Mouse (Mus musculus): ENCODE data around the gene Pomt1.
"Not testable (repeated sequence)": the region's sequence is repeated elsewhere in the genome, so short reads cannot be mapped to it uniquely, and the experiment has no call there.

Pomt1 gene

GRCm38 (mm10) chr2:32282727-32283126, 46.3 kb downstream of the Pomt1 start:
- in situ Hi-C loops (cut with MseI, MboI) = no loop called here

GRCm38 (mm10) chr2:32283986-32284385, 47.6 kb downstream of the Pomt1 start:
- in situ Hi-C loops (cut with MseI, MboI) = no loop called here

DNA sequence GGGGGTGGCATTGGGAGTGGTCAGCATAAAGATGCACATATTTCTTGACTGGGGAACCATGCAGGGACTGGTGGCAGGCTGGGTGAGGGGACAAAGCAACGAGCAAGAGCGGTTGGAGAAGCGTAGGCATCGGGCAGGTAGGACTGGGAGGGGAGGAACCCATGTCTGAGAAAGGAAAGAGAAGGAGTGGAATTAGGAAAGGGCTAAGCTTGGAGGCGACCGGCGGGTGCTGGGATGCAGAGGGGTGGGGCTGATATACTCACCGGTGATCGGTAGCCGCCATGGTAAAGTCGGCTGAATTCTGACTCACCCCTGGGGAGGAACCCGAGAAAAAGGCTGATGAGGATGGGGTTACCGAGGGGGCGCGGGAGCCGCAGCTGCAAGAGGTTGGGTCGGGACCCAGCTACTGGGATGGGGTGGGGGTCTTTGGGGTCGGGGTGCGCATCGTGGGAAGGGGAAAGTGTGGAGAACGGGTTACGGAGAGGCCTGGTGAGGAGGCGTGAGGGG, 51.0 kb downstream of the Pomt1 start, which contains the start of gene Golga2:
Gene Golga2 (plus strand): TSS at position 51 of the 507 bp plus-strand sequence.
- in situ Hi-C loops (cut with MseI, MboI) = no loop called here

- in situ Hi-C loops (cut with MseI, MboI) = no loop called here
Observed at GRCm38 (mm10) chr2:32287923-32288367, 51.6 kb downstream of the Pomt1 start, which contains the start of gene Swi5. Swi5 (minus strand) TSS chr2:32288075.

- in situ Hi-C loops (cut with MseI, MboI) = no loop called here
Observed at GRCm38 (mm10) chr2:32288371-32288931, 52.1 kb downstream of the Pomt1 start.

DNA sequence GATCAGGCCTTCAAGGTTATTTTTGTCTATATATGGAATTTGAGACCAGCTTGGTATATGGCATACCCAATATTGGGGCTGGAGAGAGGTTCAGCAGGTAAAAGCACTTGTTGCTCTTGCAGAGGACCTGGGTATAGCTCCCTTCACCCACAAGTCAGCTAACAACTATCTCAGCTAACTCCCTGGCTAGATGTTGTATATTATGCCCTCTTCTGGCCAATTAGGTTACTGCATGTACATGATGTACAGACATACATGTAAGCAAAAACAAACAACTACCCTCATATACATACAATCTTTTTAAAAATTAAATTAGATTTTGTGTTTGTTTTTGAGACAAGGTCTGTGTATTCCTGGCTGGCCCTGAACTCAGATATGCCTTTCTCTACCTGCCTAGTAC, 53.2 kb downstream of the Pomt1 start:
- in situ Hi-C loops (cut with MseI, MboI) = no loop called here

GRCm38 (mm10) chr2:32294348-32294747, 58.0 kb downstream of the Pomt1 start:
- in situ Hi-C loops (cut with MseI, MboI) = no loop called here

DNA sequence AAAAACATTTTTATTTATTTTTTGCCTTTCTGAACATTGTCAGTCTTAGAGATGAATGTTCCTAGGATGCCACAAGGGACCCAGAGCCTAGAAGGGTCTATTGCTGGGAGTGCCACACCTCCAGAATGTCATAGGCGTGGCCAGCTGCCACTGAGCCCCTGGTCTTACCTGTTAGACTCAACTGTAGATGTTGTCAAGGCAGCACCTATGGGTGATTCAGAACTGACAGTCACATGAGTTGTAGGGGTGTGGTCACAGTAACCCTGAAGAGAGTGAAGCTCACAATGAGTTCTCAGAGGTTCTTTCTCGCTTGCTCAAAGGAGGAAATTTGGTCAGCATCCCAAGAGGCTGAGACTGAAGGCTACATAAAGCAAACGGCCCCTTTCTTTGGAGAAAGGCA, 58.9 kb downstream of the Pomt1 start:
- in situ Hi-C loops (cut with MseI, MboI) = no loop called here

GRCm38 (mm10) chr2:32295842-32296241, 59.5 kb downstream of the Pomt1 start:
- in situ Hi-C loops (cut with MseI, MboI) = not testable (repeated sequence)

GRCm38 (mm10) chr2:32299469-32299868, 63.1 kb downstream of the Pomt1 start:
- in situ Hi-C loops (cut with MseI, MboI) = no loop called here

DNA sequence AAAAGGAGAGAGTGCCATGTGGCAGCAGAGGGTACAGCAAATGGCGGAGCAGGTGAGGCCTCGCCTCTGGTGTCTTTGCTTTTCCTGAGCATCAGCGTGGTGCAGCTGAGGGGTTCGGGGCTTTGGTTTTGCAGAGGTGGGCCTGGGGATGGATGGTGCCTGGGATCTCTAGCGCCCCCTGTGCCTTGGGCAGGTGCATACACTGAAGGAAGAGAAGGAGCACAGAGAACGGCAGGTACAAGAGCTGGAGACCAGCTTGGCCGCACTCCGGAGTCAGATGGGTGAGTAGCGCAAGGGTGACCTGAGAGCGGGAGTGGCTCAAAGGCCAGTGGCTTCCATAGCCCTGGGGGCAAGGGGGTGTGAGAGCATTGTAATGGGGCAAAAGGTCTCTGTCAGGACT, 66.6 kb downstream of the Pomt1 start:
- in situ Hi-C loops (cut with MseI, MboI) = no loop called here

DNA sequence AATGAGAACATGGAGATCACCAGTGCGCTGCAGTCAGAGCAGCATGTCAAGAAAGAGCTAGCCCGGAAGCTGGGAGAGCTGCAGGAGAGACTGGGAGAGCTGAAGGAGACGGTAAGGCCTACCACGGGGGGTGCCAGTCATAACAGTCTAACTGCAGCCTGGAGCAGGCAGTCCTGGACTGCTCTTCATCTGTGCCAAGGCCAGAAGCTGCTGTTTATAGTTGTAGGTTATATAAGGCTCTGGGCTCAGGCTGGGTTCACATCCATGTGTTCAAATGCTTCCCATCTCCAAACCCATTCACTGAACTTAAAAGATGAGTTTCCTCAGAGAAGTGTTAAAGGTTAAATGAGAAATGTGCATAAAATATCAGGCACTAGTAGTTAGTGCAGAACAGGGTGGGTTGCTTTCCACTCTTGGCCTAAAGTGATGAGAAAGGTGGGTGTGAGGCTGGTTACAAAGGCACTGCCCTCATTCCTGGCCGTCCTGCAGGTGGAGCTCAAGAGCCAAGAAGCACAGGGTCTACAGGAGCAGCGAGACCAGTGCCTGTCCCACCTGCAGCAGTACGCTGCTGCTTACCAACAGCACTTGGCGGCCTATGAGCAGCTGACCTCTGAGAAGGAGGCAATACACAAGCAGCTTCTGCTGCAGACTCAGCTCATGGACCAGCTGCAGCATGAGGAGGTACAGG, 67.9 kb downstream of the Pomt1 start:
- in situ Hi-C loops (cut with MseI, MboI) = no loop called here

Data from mouse trophoblast stem cell (cell line).